Mouse (Mus musculus) liver, adult 2 months (tissue): ENCODE data around the gene Gcgr.

Source experiments
- CTCF ChIP-seq: fragments of 200-500 bp; IDR thresholded peaks from 2 replicates; pipeline ENCODE4 v1.5.1; 2011; ENCODE audit warnings: low read depth, low read length, control low read depth
- POLR2A ChIP-seq: fragments of 200-500 bp; IDR thresholded peaks from 2 replicates; pipeline ENCODE4 v1.6.1; 2011; ENCODE audit warnings: low read length, control low read depth; ENCODE audit not compliant: insufficient read depth; ENCODE audit errors: extremely low read depth

DNA sequence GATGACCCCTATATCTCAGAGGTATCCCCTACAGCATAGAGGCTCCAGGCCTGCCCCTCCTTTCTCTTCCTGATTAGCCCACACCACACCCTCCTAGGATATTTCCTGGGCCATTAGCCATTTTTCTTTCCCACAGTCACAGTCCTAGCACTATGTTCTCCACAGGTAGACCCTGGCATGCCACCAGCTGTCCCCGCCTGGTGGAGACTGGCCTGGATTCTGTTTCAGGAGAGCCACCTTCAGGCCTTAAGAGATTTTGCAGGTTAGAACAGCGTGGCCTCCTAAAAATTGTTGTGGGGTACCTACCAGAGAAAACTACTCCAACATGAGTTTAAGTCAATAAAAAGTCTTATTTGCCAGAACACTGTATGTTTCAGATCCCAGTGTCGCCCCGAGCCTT is 23.6 kb upstream of the Gcgr start:
- TF ChIP-seq CTCF (peak; percentile 80), POLR2A (no peak)
